Mouse (Mus musculus) testis, postnatal 14 days (tissue): ENCODE data around the gene Vwa8.

Experiments used
- DNase-seq: peaks from one replicate; pipeline ENCODE4 v3.0.0; 2021; ENCODE audit warnings: low spot score

Vwa8 gene

GRCm38 (mm10) chr14:78848941-78849911 is at the start of gene Vwa8:
Gene Vwa8, plus strand, starts transcription at chr14:78849052.
- peak; percentile 87 for DNase-seq

- DNase-seq, result no peak
These were observed 46.5 kb upstream of the Vwa8 start for GRCm38 (mm10) chr14:78802378-78802777.

- DNase-seq, result no peak
These were observed 44.9 kb upstream of the Vwa8 start for GRCm38 (mm10) chr14:78803924-78804323.

GRCm38 (mm10) chr14:78812896-78813295 is 36.0 kb upstream of the Vwa8 start:
- no peak for DNase-seq

GRCm38 (mm10) chr14:78816411-78816810 is 32.4 kb upstream of the Vwa8 start:
- no peak for DNase-seq

GRCm38 (mm10) chr14:78817651-78818050 is 31.2 kb upstream of the Vwa8 start:
- DNase-seq, result no peak

- DNase-seq, result no peak
These were observed 30.4 kb upstream of the Vwa8 start for GRCm38 (mm10) chr14:78818406-78818805.

- no peak for DNase-seq
These were observed 24.8 kb upstream of the Vwa8 start for GRCm38 (mm10) chr14:78824013-78824412.

GRCm38 (mm10) chr14:78824507-78824906 is 24.3 kb upstream of the Vwa8 start:
- DNase-seq, result no peak

GRCm38 (mm10) chr14:78831158-78831557 is 17.7 kb upstream of the Vwa8 start:
- no peak for DNase-seq

- DNase-seq, result no peak
These were observed 904 bp upstream of the Vwa8 start for GRCm38 (mm10) chr14:78847948-78848347.

GRCm38 (mm10) chr14:78848477-78848876 is 375 bp upstream of the Vwa8 start:
- DNase-seq, result no peak

GRCm38 (mm10) chr14:78849961-78850578 is 1.2 kb downstream of the Vwa8 start:
- no peak for DNase-seq

GRCm38 (mm10) chr14:78850666-78851065 is 1.8 kb downstream of the Vwa8 start:
- no peak for DNase-seq

GRCm38 (mm10) chr14:78851366-78851765 is 2.5 kb downstream of the Vwa8 start:
- no peak for DNase-seq

- no peak for DNase-seq
These were observed 3.8 kb downstream of the Vwa8 start for GRCm38 (mm10) chr14:78852401-78853246.

- no peak for DNase-seq
These were observed 12.3 kb downstream of the Vwa8 start for GRCm38 (mm10) chr14:78861156-78861555.

- DNase-seq, result no peak
These were observed 21.2 kb downstream of the Vwa8 start for GRCm38 (mm10) chr14:78870036-78870435.

- DNase-seq, result no peak
These were observed 28.3 kb downstream of the Vwa8 start for GRCm38 (mm10) chr14:78877176-78877575.

- no peak for DNase-seq
These were observed 29.7 kb downstream of the Vwa8 start for GRCm38 (mm10) chr14:78878402-78879045.

- DNase-seq, result no peak
These were observed 32.0 kb downstream of the Vwa8 start for GRCm38 (mm10) chr14:78880879-78881278.

GRCm38 (mm10) chr14:78881563-78881962 is 32.7 kb downstream of the Vwa8 start:
- no peak for DNase-seq
